Mouse (Mus musculus) kidney, embryonic 16.5 days (tissue): ENCODE measurements around the gene Heatr9. TPM values are rescaled to one million over a fixed set of nuclear protein-coding genes. Genes with fewer than 3 reads are reported as not detected.
"Not testable (repeated sequence)": the region's sequence is repeated elsewhere in the genome, so short reads cannot be mapped to it uniquely, and the experiment has no call there.

Experiments
- ATAC-seq: fragments of 200-750 bp; cut with Nextera tagmentation; 2 replicates; pipeline ENCODE4 v1.8.0; 2017; ENCODE audit warnings: moderate TSS enrichment; ENCODE audit not compliant: low FRiP score, low TSS enrichment
- H3K27ac ChIP-seq: fragments of 300-500 bp; sonication (generic); 2 replicates; pipeline ENCODE4 v1.5.1; 2014; ENCODE audit warnings: low read length
- H3K27me3 ChIP-seq: fragments of 300-500 bp; sonication (generic); 2 replicates; pipeline ENCODE4 v1.6.1; 2014; ENCODE audit warnings: low read length, control low read depth, mixed read lengths; ENCODE audit not compliant: insufficient read depth
- H3K36me3 ChIP-seq: fragments of 300-500 bp; sonication (generic); 2 replicates; pipeline ENCODE4 v1.6.1; 2014; ENCODE audit warnings: low read length, control low read depth, mixed read lengths; ENCODE audit not compliant: insufficient read depth
- H3K4me1 ChIP-seq: fragments of 300-500 bp; sonication (generic); 2 replicates; pipeline ENCODE4 v1.6.1; 2014; ENCODE audit warnings: low read length, control low read depth, mixed read lengths; ENCODE audit not compliant: insufficient read depth
- H3K4me2 ChIP-seq: fragments of 300-500 bp; sonication (generic); replicated peaks from 2 replicates; pipeline ENCODE4 v1.6.1; 2014; ENCODE audit warnings: low read depth, low read length
- H3K4me3 ChIP-seq: fragments of 300-500 bp; sonication (generic); 2 replicates; pipeline ENCODE4 v1.5.1; 2014; ENCODE audit warnings: mild to moderate bottlenecking, low read length
- H3K9ac ChIP-seq: fragments of 300-500 bp; sonication (generic); replicated peaks from 2 replicates; pipeline ENCODE4 v1.6.1; 2014; ENCODE audit warnings: low read length
- H3K9me3 ChIP-seq: fragments of 300-500 bp; sonication (generic); 2 replicates; pipeline ENCODE4 v1.6.1; 2016; ENCODE audit warnings: low read length, control low read depth
- WGBS: fragments of 180-500 bp; shearing (Covaris S2); extraction: QIAGEN DNeasy Blood & Tissue Kit; methylation state at CpG from one replicate; pipeline ENCODE4 v1.1.7; 2014; 5-methylcytosine and 5-hydroxymethylcytosine counted together
- polyA plus RNA-seq: library from polyadenylated mRNA; unstranded; fragments of >200 nt; fragmentation: Nextera tagmentation; extraction: Ambion mirVana; gene quantifications from 2 replicates; pipeline ENCODE4 v1.2.1, GENCODE M21; 2015

Heatr9 gene
- polyA plus RNA-seq, 1 experiment from 2014 or later: 0.07 TPM

GRCm38 (mm10) chr11:83557074-83557473, 35.1 kb upstream of the Heatr9 start:
- WGBS: 43% methylated on average over 10 of the region's 10 CpGs
- H3K27me3 ChIP-seq: no peaks in the 10 kb centered on the region

DNA sequence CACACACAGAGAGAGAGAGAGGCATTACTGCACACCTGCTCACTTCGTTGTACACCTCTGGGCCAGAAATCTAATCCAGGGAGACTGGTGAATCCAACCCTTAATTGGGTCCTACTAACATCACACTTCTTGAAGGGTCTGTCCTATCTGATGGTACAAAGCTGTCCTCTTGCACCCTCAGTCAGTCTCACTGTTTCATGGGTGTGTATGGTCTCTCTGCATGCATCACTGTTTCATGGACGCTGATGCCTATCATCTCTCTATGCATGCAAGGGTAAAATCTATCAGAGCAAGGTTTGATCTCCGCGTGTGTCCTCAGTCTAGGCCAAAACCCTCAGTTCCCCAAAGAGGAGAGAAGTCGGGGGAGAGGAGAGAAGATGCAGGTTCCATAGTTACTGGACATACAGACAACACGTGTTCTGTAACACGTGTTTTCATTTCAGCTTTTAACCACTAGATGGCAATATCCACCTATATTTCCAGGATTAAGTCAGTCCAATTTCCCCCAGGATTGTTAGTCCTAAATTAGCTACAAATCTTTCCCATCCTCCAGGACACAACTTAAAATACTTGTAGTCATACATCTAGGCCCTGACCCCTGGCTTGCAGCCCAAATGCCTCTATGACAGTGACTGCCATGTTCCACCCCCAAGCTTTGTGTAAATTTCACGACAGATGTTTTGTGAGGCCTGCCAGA, 34.3 kb upstream of the Heatr9 start:
- no peaks in the 10 kb centered on the region for H3K36me3 ChIP-seq
- H3K27ac ChIP-seq: no peak overlapping the region
- H3K4me3 ChIP-seq: no peak overlapping the region
- no peak overlapping the region for H3K9ac ChIP-seq
- H3K4me2 ChIP-seq: no peak overlapping the region
- H3K27me3 ChIP-seq: no peaks in the 10 kb centered on the region
- peak; percentile 49; the same call in 1 of the 2 replicates for ATAC-seq
- peaks cover 8% of the 10 kb centered on the region; the same call in 1 of the 2 replicates for H3K4me1 ChIP-seq
- no peaks in the 10 kb centered on the region for H3K9me3 ChIP-seq
- 28% methylated on average over 8 of the region's 8 CpGs for WGBS

More at GRCm38 (mm10) chr11:83557074-83557473, 35.1 kb upstream of the Heatr9 start:
- no peak overlapping the region for H3K27ac ChIP-seq
- H3K4me2 ChIP-seq: no peak overlapping the region
- no peaks in the 10 kb centered on the region for H3K9me3 ChIP-seq
- ATAC-seq: 0 out of 2 replicates have a peak, but pooled peaks have one; percentile 12
- H3K9ac ChIP-seq: no peak overlapping the region
- H3K36me3 ChIP-seq: no peaks in the 10 kb centered on the region
- no peak overlapping the region for H3K4me3 ChIP-seq
- H3K4me1 ChIP-seq: peaks cover 8% of the 10 kb centered on the region; the same call in 1 of the 2 replicates

DNA sequence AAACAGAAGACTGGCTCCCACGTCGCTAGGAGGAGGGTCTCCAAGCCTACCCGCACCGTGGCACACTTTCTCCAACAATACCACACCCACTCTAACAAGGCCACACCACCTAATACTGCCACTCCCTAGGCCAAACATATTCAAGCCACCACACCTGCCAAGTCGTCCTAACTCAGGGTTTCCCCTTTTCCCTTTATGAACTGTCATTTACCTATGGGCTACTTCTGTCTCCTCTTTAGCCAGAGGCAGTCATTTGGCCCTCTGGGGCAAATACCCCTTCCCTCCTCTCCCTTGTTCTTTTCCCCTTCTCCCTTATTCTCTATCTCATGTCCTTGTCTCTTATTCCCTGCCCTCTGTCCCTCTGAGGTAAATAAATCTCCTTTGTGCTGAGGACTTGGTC, 29.7 kb upstream of the Heatr9 start:
- H3K9ac ChIP-seq: no peak overlapping the region
- no peak for ATAC-seq

GRCm38 (mm10) chr11:83551037-83551436, 29.1 kb upstream of the Heatr9 start:
- not testable (repeated sequence) for H3K27me3 ChIP-seq, H3K4me3 ChIP-seq, ATAC-seq, H3K4me1 ChIP-seq, H3K27ac ChIP-seq, H3K9me3 ChIP-seq, H3K9ac ChIP-seq, H3K36me3 ChIP-seq, H3K4me2 ChIP-seq
- 81% methylated on average over 7 of the region's 7 CpGs for WGBS

More for the DNA sequence above, 29.7 kb upstream of the Heatr9 start:
- Histone ChIP-seq H3K36me3 (no peaks in the 10 kb centered on the region), H3K27ac (no peak overlapping the region), H3K27me3 (no peaks in the 10 kb centered on the region), H3K4me1 (0 out of 2 replicates have a peak, but pooled peaks cover 2% of the 10 kb centered on the region), H3K4me3 (no peak overlapping the region), H3K9me3 (no peaks in the 10 kb centered on the region), H3K4me2 (no peak overlapping the region)
- WGBS: 83% methylated on average over 5 of the region's 5 CpGs

DNA sequence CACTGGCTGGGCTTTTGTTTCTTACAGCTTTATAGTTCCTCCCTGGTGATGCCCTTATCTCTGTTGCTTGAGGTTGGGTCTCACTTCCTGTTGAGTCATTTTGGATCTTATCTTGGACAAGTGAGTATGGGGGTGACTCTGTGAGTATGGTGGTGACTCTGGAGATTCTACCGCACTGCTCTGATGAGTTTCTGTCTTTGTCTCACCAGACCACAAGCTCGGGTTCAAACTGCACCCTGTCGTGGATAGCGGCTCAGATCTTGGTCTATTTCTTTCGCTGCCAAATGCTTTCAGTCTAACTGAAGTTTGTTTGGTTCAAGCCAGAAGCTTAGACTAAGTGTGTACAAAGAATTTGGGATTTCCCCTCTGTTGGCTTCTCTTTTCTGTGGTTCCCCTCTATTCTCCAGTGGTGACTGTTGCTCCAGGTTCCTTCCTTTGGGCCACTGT, 28.2 kb upstream of the Heatr9 start:
- ATAC-seq: no peak
- 84% methylated on average over 5 of the region's 5 CpGs for WGBS
- no peak overlapping the region for H3K27ac ChIP-seq
- no peak overlapping the region for H3K4me2 ChIP-seq
- H3K9ac ChIP-seq: no peak overlapping the region
- H3K36me3 ChIP-seq: no peaks in the 10 kb centered on the region
- no peak overlapping the region for H3K4me3 ChIP-seq
- no peaks in the 10 kb centered on the region for H3K4me1 ChIP-seq
- H3K9me3 ChIP-seq: no peaks in the 10 kb centered on the region
- H3K27me3 ChIP-seq: no peaks in the 10 kb centered on the region

DNA sequence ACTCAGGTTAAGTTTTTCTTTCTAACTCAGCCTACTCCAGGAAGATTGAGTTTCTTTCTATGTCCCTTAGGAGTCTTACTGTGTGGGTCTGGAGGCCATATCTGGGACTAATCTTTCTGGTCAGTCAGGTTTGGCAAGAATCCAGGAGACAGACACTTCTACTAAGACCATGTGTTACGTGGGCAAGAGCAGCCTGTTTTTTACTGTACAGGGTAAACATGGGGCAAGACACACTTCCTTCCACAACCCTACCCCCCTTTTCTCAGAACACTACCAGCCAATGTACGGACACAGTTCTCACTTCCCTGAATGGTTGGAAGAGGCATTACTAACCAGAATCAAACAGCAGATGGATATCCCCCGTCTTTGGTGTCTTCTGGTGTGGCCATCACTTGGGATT, 22.2 kb upstream of the Heatr9 start:
- 66% methylated on average over 3 of the region's 3 CpGs for WGBS
- Histone ChIP-seq H3K36me3 (no peaks in the 10 kb centered on the region), H3K27me3 (no peaks in the 10 kb centered on the region), H3K9me3 (no peaks in the 10 kb centered on the region), H3K4me2 (no peak overlapping the region), H3K27ac (no peak overlapping the region), H3K9ac (no peak overlapping the region), H3K4me3 (no peak overlapping the region), H3K4me1 (0 out of 2 replicates have a peak, but pooled peaks cover under 1% of the 10 kb centered on the region)
- peak; percentile 49; the same call in 1 of the 2 replicates for ATAC-seq

- H3K9ac ChIP-seq: no peak overlapping the region
- ATAC-seq: no peak
- 94% methylated on average over 3 of the region's 3 CpGs for WGBS
- H3K4me3 ChIP-seq: no peak overlapping the region
- no peak overlapping the region for H3K27ac ChIP-seq
- H3K4me1 ChIP-seq: 0 out of 2 replicates have a peak, but pooled peaks cover 5% of the 10 kb centered on the region
- no peaks in the 10 kb centered on the region for H3K9me3 ChIP-seq
- H3K36me3 ChIP-seq: no peaks in the 10 kb centered on the region
- H3K4me2 ChIP-seq: no peak overlapping the region
- H3K27me3 ChIP-seq: no peaks in the 10 kb centered on the region
Measured at GRCm38 (mm10) chr11:83541415-83541814, 19.4 kb upstream of the Heatr9 start.

DNA sequence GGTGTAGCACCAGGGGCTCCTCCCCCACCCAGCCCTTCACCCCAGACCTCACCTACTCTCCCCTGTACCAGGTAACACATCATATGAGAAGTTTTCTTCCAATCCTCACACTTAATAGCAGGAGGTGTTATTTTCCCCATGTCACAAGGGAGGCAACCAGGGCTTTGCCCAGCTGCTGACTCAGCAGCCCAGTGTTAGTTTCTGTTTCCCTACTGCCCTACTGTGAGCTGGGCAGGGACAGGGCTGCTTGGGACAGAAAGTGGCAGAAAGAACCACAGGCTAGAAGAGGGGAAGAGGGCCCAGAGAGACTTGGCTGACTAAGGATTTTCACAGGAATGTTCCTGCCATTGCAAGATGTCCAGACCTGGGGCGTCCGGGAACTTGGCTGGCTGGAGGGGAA, 19.0 kb upstream of the Heatr9 start:
- H3K27me3 ChIP-seq: no peaks in the 10 kb centered on the region
- no peak overlapping the region for H3K27ac ChIP-seq
- no peak for ATAC-seq
- no peaks in the 10 kb centered on the region for H3K36me3 ChIP-seq
- H3K9ac ChIP-seq: no peak overlapping the region
- H3K4me1 ChIP-seq: 0 out of 2 replicates have a peak, but pooled peaks cover 5% of the 10 kb centered on the region
- no peak overlapping the region for H3K4me3 ChIP-seq
- 92% methylated on average over 2 of the region's 2 CpGs for WGBS
- no peak overlapping the region for H3K4me2 ChIP-seq
- H3K9me3 ChIP-seq: no peaks in the 10 kb centered on the region

DNA sequence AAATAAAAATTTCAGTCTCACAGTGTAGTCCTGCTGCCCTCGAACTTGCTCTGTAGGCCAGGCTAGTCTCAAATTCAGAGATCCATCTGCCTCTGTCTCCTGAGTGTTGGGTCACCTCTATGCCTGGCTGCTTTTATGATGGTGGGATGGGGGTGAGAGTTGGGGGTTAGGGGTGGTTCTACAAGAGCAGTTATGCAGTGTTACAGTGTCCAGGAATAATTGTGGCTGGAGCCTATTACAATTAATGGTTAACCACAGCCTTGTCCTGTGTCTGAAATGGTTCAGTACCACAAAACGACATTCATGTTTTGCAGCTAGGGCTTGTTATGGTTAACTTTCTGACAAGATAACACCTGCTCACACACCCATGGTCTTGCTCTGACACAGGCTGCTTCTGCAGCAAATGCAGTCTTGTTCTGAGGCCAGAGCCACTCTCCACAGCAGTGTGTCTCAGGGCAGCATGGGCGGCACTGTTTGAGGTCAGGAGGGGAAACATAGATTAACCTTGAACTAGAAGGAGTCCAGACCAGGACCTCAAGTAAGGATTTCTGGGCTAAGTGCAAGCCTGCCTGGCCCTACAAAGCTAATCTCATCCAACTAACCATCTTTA, 16.8 kb upstream of the Heatr9 start:
- Histone ChIP-seq H3K4me1 (peaks cover 17% of the 10 kb centered on the region), H3K4me3 (no peak overlapping the region), H3K9me3 (no peaks in the 10 kb centered on the region), H3K4me2 (no peak overlapping the region), H3K36me3 (no peaks in the 10 kb centered on the region), H3K9ac (no peak overlapping the region), H3K27me3 (no peaks in the 10 kb centered on the region), H3K27ac (peak overlapping the region; percentile 81)
- WGBS: 45% methylated on average over 3 of the region's 3 CpGs
- peak; percentile 82 for ATAC-seq

- Histone ChIP-seq H3K36me3 (no peaks in the 10 kb centered on the region), H3K9me3 (no peaks in the 10 kb centered on the region), H3K4me1 (peaks cover 20% of the 10 kb centered on the region), H3K27ac (no peak overlapping the region), H3K9ac (no peak overlapping the region), H3K27me3 (no peaks in the 10 kb centered on the region), H3K4me3 (no peak overlapping the region), H3K4me2 (no peak overlapping the region)
- 68% methylated on average over 3 of the region's 3 CpGs for WGBS
- ATAC-seq: no peak
Measured at GRCm38 (mm10) chr11:83536831-83537230, 14.9 kb upstream of the Heatr9 start.
